Mouse (Mus musculus): ENCODE measurements around the gene Fam111a. TPM values are rescaled to one million over a fixed set of nuclear protein-coding genes. Genes with fewer than 3 reads are reported as not detected.

The Fam111a gene
- polyA plus RNA-seq, 1 experiment from 2014 or later: 7.4 TPM

DNA sequence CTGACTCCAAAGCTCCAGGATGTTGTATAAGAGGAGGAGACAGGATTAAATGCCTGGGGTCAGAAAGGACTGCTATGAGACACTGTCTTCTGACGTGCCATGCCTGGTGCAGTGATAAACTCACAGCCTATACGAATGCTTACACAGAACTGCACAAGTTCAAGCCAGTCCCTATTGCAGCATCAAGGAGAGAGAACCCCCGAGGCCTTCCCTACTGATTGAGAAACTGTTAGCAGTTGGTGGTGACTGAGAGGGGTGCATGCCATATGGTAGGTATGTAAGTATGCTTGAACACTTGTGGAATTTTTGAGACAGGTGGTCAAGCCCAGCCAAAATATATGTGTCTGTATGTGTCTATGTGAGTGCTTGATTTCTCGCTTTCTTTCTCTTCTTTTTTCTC lies 22.2 kb upstream of the Fam111a start:
- TF ChIP-seq EP300 (IDR thresholded peaks at IDR 0.05) (no peak), CTCF (IDR thresholded peaks at IDR 0.05) (no peak)
- Histone ChIP-seq H3K9ac (replicated peaks; ENCODE audit: low read depth) (no peak overlapping the region), H3K4me1 (ENCODE audit: insufficient read depth, low read depth, low read length) (no peaks in the 10 kb centered on the region), H3K9me3 (ENCODE audit: low read length) (no peaks in the 10 kb centered on the region), H3K36me3 (ENCODE audit: insufficient read depth, low read length) (no peaks in the 10 kb centered on the region), H3K27me3 (replicated peaks; ENCODE audit: insufficient read depth, low read length) (no peaks in the 10 kb centered on the region), H3K27ac (ENCODE audit: low read length) (no peak overlapping the region), H3K4me3 (ENCODE audit: low read depth, low read length) (no peak overlapping the region), H3K4me2 (replicated peaks; ENCODE audit: low read depth, low read length) (no peak overlapping the region)
- WGBS: 34% methylated on average over 4 of the region's 4 CpGs
- no peak for ATAC-seq
- no peak for DNase-seq (ENCODE audit: low spot score)

DNA sequence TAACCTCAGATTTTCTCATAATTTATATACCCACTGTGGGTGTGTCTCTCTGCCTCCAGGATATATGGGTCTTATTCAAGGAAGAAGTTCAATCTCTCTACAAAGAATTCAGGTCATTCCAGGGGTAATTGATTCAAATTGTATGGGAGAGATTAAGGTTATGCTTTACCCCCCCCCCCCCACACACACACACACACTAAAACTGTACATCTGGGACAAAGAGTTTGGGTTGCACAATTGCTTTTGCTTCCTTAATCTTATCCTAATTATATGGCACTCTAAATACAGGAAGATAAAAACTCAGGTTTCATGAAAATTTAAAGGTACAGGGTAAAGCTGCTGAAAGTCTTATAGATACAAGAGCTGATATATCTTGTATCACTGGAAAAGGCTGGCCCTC lies 8.4 kb upstream of the Fam111a start:
- no peak overlapping the region for H3K27ac ChIP-seq (ENCODE audit: low read length)
- H3K27me3 ChIP-seq (replicated peaks; ENCODE audit: insufficient read depth, low read length): no peaks in the 10 kb centered on the region
- no peak for ATAC-seq
- no peaks in the 10 kb centered on the region for H3K36me3 ChIP-seq (ENCODE audit: insufficient read depth, low read length)
- no peak overlapping the region for H3K4me2 ChIP-seq (replicated peaks; ENCODE audit: low read depth, low read length)
- TF ChIP-seq EP300 (IDR thresholded peaks at IDR 0.05) (no peak), CTCF (IDR thresholded peaks at IDR 0.05) (no peak)
- H3K4me3 ChIP-seq (ENCODE audit: low read depth, low read length): no peak overlapping the region
- no peak for DNase-seq (ENCODE audit: low spot score)
- H3K9me3 ChIP-seq (ENCODE audit: low read length): no peaks in the 10 kb centered on the region
- no peak overlapping the region for H3K9ac ChIP-seq (replicated peaks; ENCODE audit: low read depth)
- H3K4me1 ChIP-seq (ENCODE audit: insufficient read depth, low read depth, low read length): no peaks in the 10 kb centered on the region

DNA sequence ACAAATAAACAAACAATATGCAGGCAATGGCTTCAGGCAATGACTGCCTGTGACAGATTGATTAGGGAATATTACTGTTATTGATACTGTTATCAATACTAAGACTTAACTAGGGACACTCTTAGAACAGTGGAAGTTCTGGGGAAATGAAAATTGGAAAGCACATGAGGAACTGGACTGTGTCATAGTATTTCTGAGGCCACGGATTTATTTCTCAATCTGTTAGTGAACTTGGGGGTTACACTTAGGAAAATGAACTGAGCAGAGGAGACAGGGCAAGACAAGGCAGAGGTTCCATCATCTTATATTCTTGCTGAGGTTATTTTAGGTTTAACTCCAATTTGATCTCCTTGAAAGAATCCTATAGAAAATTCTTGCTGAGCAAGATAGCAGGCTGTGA lies 5.6 kb upstream of the Fam111a start:
- 74% methylated on average over 1 of the region's 1 CpGs for WGBS
- Histone ChIP-seq H3K4me3 (ENCODE audit: low read depth, low read length) (no peak overlapping the region), H3K4me1 (ENCODE audit: insufficient read depth, low read depth, low read length) (no peaks in the 10 kb centered on the region), H3K27me3 (replicated peaks; ENCODE audit: insufficient read depth, low read length) (no peaks in the 10 kb centered on the region), H3K9ac (replicated peaks; ENCODE audit: low read depth) (no peak overlapping the region), H3K36me3 (ENCODE audit: insufficient read depth, low read length) (no peaks in the 10 kb centered on the region), H3K4me2 (replicated peaks; ENCODE audit: low read depth, low read length) (no peak overlapping the region), H3K9me3 (ENCODE audit: low read length) (no peaks in the 10 kb centered on the region), H3K27ac (ENCODE audit: low read length) (no peak overlapping the region)
- TF ChIP-seq CTCF (IDR thresholded peaks at IDR 0.05) (no peak), EP300 (IDR thresholded peaks at IDR 0.05) (no peak)
- DNase-seq (ENCODE audit: low spot score) (no peak), ATAC-seq (no peak)

DNA sequence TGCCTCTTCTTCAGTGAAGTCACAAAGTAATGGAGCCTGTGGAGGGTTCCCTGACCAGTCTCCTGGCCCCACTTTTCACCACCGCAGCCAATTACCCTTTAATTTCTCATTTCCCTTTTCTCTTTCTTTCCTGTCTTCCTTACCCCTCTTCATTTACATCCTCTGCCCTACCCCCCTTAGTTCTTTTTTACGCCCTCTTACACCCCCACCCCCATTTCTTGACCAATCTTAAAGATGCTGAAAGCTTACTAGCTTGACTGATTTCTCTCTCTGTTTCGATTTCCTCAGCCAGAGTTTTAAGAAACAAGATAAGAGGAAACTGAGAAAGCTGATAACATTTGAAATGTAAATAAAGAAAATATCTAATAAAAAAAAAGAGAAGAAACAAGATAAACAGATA lies 4.8 kb upstream of the Fam111a start:
- Histone ChIP-seq H3K27ac (ENCODE audit: low read length) (no peak overlapping the region), H3K4me2 (replicated peaks; ENCODE audit: low read depth, low read length) (no peak overlapping the region), H3K4me3 (ENCODE audit: low read depth, low read length) (no peak overlapping the region), H3K4me1 (ENCODE audit: insufficient read depth, low read depth, low read length) (no peaks in the 10 kb centered on the region), H3K9me3 (ENCODE audit: low read length) (no peaks in the 10 kb centered on the region), H3K9ac (replicated peaks; ENCODE audit: low read depth) (no peak overlapping the region), H3K36me3 (ENCODE audit: insufficient read depth, low read length) (no peaks in the 10 kb centered on the region), H3K27me3 (replicated peaks; ENCODE audit: insufficient read depth, low read length) (no peaks in the 10 kb centered on the region)
- ATAC-seq: no peak
- no peak for DNase-seq (ENCODE audit: low spot score)
- 39% methylated on average over 3 of the region's 3 CpGs for WGBS
- TF ChIP-seq CTCF (IDR thresholded peaks at IDR 0.05) (no peak), EP300 (IDR thresholded peaks at IDR 0.05) (no peak)

DNA sequence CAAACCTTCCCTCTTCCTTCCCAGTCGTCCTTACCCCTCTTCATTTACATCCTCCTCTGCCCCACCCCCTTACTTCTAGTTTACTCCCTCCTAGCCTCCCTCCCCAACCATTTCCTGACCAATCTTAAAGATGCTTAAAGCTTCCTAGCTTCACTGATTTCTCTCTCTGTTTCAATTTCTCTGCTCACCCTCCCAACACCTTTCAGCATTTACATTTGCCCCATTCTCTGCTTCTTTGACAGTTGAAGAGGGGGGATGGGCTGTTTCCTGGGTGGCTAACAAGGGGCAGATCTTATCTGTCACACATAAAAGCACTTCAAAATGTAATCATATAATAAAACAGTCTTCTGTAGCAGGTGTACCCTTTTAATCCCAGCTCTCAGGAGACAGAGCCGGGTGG lies 3.9 kb upstream of the Fam111a start:
- H3K36me3 ChIP-seq (ENCODE audit: insufficient read depth, low read length): no peaks in the 10 kb centered on the region
- H3K9me3 ChIP-seq (ENCODE audit: low read length): no peaks in the 10 kb centered on the region
- H3K4me3 ChIP-seq (ENCODE audit: low read depth, low read length): no peak overlapping the region
- no peaks in the 10 kb centered on the region for H3K4me1 ChIP-seq (ENCODE audit: insufficient read depth, low read depth, low read length)
- no peak overlapping the region for H3K9ac ChIP-seq (replicated peaks; ENCODE audit: low read depth)
- 13% methylated on average over 2 of the region's 2 CpGs for WGBS
- no peak overlapping the region for H3K4me2 ChIP-seq (replicated peaks; ENCODE audit: low read depth, low read length)
- DNase-seq (ENCODE audit: low spot score) (no peak), ATAC-seq (no peak)
- no peaks in the 10 kb centered on the region for H3K27me3 ChIP-seq (replicated peaks; ENCODE audit: insufficient read depth, low read length)
- TF ChIP-seq CTCF (IDR thresholded peaks at IDR 0.05) (no peak), EP300 (IDR thresholded peaks at IDR 0.05) (no peak)
- H3K27ac ChIP-seq (ENCODE audit: low read length): no peak overlapping the region

DNA sequence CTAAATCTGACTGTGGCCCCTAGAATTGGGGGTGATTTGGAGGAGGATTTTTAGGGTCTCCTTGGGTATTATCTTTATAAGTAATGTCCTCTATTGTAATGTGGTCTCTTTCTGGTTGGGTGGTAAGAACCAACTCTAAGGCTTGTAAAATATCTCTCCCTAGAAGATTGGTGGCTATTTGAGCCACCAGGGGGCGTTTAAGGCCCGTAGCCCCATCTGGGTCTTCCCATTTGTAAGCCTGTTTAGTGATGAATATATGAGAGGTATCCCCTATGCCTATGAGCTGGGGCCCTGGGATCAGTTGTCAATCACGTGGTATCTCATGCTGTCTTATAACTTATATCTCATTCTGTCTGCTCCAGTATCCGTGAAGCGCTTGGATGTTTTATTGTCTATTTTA lies 3.6 kb downstream of the Fam111a start:
- ATAC-seq: no peak
- DNase-seq (ENCODE audit: low spot score): no peak
- WGBS: 74% methylated on average over 5 of the region's 5 CpGs
- no peaks in the 10 kb centered on the region for H3K4me1 ChIP-seq (ENCODE audit: insufficient read depth, low read depth, low read length)
- H3K36me3 ChIP-seq (ENCODE audit: insufficient read depth, low read length): no peaks in the 10 kb centered on the region
- no peaks in the 10 kb centered on the region for H3K27me3 ChIP-seq (replicated peaks; ENCODE audit: insufficient read depth, low read length)
- H3K9me3 ChIP-seq (ENCODE audit: low read length): no peaks in the 10 kb centered on the region
- TF ChIP-seq EP300 (IDR thresholded peaks at IDR 0.05) (no peak), CTCF (IDR thresholded peaks at IDR 0.05) (peak; percentile 62)
- H3K4me2 ChIP-seq (replicated peaks; ENCODE audit: low read depth, low read length): no peak overlapping the region
- no peak overlapping the region for H3K4me3 ChIP-seq (ENCODE audit: low read depth, low read length)
- H3K9ac ChIP-seq (replicated peaks; ENCODE audit: low read depth): no peak overlapping the region
- no peak overlapping the region for H3K27ac ChIP-seq (ENCODE audit: low read length)

Measured in lung, postnatal 0 days (tissue).